Mouse (Mus musculus): ENCODE results near the gene Gtf2ird1.
A peak's percentile ranks its signal among the peaks of the same experiment; 100 is the strongest.

The Gtf2ird1 gene

DNA sequence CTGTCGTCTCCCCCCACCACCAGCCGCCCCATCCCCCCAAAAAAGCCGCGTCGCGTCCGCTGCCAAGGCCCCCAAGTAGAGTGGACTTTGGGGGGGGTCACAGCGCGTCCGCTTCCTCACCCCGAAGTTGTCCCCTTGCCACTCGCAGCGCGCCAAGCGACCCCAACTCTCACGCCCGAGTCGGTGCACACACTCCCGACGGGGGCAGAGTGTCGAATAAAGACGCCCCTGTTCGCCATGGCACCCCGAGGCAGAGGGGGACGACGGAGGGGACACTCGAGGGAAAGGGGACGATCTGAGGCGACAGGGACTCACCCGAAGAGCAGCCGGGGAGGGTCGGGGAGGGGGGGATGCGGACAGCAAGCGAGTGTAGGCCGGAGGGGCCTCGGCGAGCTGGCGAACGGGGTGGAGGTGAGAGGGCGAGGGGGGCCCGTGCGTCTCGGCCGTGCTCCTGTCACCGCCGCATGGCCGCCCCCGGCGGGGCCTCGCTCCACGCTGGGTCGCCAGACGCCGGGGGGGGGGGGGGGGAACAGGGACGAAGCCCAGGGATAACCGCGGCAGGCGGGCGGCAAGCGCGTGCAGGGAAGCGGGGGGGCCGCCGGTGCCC, 142.3 kb downstream of the Gtf2ird1 start:
- DNase-seq (ENCODE audit: low read depth, low spot score) = no peak

DNA sequence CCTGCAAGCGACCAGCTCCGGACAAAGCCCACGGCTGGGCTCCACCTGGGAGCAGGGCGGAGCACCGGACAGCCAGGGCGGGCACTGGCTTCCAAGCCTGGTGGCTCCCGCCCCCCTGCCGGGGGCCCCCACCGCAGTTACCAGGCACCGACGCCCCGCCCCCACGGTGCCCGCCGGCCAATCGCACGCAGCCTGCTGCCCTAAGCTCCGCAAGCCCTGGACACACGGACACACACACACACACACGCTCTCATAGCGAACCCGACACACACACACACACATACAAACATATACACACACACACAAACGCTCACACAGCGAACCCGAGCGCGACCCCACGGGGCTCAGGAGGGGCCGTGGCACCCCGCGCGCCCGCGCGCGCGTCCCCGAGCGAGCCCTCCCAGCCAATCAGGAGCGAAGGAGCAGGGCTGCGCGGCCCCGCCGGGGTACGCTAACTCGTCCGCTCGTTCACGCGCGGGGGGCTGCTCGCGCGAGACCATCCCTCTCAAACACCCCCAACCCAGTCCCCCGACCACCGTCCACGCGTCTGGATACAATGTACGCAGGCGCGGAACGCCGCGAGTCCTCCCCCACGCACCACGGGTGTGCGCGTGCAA, 143.0 kb downstream of the Gtf2ird1 start:
- DNase-seq (ENCODE audit: low read depth, low spot score) = peak; percentile 97

DNA sequence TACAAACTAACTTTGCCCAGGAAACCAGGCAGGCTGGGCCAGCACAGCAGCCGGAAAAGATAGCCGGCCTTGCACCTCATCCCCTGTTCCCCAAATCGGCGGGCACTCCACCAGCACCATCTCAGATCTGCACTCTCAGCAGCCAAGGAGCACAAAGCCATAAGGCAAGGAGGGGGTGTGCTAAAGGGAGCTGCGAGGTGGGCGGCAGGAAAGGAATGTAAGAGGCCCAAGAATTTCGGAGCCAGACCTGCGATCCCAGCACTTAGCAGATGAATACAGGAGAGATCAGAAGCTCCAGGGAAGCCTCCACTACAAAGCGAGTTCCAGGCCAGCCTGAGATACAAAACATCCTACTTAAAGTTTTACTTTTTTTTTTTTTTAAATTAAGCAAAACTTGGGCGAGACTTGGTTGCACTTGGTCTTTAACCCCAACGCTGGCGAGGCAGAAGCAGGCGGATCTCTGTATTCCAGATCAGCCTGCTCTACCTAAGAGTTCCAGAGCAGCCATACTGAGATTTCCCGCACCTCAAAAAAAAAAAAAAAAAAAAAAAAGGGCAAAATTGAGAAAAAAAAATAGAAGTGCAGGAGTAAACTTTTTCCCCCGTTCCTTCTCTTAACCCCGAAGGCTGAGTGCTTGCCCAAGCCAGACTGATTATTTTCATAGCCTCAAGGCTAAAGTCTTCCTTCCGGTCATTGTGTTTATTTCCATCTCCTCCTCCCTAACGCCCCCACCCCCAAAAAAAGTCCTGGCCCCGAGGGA, 143.6 kb downstream of the Gtf2ird1 start:
- peak; percentile 89 for DNase-seq (ENCODE audit: low read depth, low spot score)

DNA sequence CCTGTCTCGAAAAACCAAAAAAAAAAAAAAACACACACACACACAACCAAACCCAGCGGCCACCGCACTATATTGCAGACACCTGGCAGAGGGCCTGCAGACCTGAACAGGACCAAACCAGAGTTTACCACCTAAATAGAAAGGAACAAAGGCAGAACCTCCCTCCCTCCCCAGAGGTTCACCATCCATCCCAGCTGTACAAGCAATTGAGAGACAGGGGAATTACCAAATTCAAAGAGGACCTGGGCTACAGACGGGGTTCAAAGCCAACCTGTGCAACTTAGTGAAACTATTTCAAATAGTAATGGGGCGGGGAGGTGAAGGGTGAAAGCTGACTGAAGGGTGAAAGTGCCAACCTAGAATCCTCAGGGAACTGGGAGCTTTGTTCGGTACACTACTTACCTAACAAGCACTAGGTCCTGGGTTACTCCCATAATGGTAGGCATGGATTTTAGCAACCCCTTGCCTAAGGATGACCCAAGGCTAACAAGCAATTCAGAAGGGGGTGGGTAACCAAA, 144.6 kb downstream of the Gtf2ird1 start:
- no peak for DNase-seq (ENCODE audit: low read depth, low spot score)

- DNase-seq (ENCODE audit: low read depth, low spot score) = no peak
Observed at GRCm38 (mm10) chr5:134310201-134310600, 146.3 kb downstream of the Gtf2ird1 start.

DNA sequence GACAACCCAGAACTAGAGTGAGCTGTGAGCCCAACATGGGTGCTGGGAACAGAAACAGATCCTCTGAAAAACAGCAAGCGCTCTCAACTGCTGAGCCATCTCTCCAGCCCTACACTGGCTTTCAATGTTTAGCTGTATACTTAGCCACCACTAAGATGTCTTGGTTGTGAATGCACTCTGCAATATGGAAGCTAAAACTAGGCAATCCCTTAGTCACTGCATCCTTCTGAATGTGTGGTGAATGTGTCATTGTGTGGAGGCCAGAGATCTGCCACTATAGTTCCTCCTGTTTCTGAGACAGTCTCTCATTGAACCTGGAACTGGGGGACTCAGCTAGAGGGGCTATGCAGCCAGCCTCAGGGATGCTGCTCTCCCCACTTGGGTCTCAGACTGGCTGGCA, 147.2 kb downstream of the Gtf2ird1 start:
- DNase-seq (ENCODE audit: low read depth, low spot score) = peak; percentile 56

All from brain, adult 2 months (tissue).